Mouse (Mus musculus): ENCODE measurements at regions not wholly inside any gene's neighbourhood (a gene's known extent, or its start where the extent isn't known, plus 50 kb on each side); places are given as distances from the start of the nearest gene placed in this dataset.

GRCm38 (mm10) chr1:147996591-147996990 lies 1502.0 kb downstream of the Brinp3 start:
- no peak for DNase-seq (ENCODE audit: inconsistent age in 2 of 2, low spot score in 1 of 2)

GRCm38 (mm10) chr1:148033851-148034250 lies 1539.3 kb downstream of the Brinp3 start:
- DNase-seq (ENCODE audit: inconsistent age in 2 of 2, low spot score in 1 of 2): peak; percentile 27 to 38

DNA sequence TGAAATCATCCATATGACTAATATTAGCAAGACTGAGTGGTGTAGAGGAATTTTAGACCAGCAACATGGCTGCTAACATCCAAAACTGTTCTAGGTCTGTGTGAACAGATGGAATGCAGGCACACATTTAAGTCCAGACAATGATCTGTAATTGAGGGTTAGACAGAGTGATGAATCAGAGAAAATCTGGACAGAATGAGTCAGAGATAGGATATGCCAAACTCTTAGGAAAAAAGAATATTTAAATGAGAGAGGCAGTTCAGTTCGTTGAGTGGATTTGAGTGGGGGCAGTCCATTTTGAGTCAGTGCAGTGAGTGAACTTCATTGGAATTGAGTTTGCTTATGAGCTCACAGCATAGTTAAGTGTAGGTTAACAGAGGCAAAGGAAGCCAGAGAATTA lies 1557.3 kb downstream of the Brinp3 start:
- DNase-seq (ENCODE audit: inconsistent age in 2 of 2, low spot score in 1 of 2): no peak

Data from adrenal gland, adult (tissue).